Mouse (Mus musculus) CH12.LX (cell line): ENCODE measurements around the gene Catip.

Experiments
- CTCF ChIP-seq, 2 experiments: IDR thresholded peaks in 1 of 2; conservative IDR thresholded peaks in 1 of 2; 2 replicates each; pipeline ENCODE4 v1.5.1; 2011 to 2012; ENCODE audit warnings: low read depth in 2 of 2, low read length in 2 of 2, improper control_type of control experiment in 1 of 2, inconsistent platforms in 1 of 2, mild to moderate bottlenecking in 1 of 2, moderate library complexity in 1 of 2
- GABPA ChIP-seq: IDR thresholded peaks from 2 replicates; pipeline ENCODE4 v1.6.1; 2012; ENCODE audit warnings: low read depth, low read length, improper control_type of control experiment, inconsistent platforms; ENCODE audit not compliant: insufficient replicate concordance
- HCFC1 ChIP-seq: IDR thresholded peaks from 2 replicates; pipeline ENCODE4 v1.6.1; 2012; ENCODE audit warnings: low read depth, mild to moderate bottlenecking, inconsistent platforms, low read length, improper control_type of control experiment
- MAX ChIP-seq: IDR thresholded peaks from 2 replicates; pipeline ENCODE4 v1.6.1; 2011; ENCODE audit warnings: low read length, improper control_type of control experiment
- POLR2A ChIP-seq: IDR thresholded peaks from 2 replicates; pipeline ENCODE4 v1.6.1; 2011; ENCODE audit warnings: low read depth, mild to moderate bottlenecking, improper control_type of control experiment, low read length
- TCF12 ChIP-seq: IDR thresholded peaks from 2 replicates; pipeline ENCODE4 v1.6.1; 2014; ENCODE audit warnings: low read depth, mild to moderate bottlenecking, inconsistent platforms, low read length, improper control_type of control experiment
- UBTF ChIP-seq: IDR thresholded peaks from 2 replicates; pipeline ENCODE4 v1.6.1; 2012; ENCODE audit warnings: low read depth, mild to moderate bottlenecking, inconsistent platforms, low read length, improper control_type of control experiment, moderate library complexity
- USF1 ChIP-seq: IDR thresholded peaks from 2 replicates; pipeline ENCODE4 v1.6.1; 2014; ENCODE audit warnings: low read depth, mild to moderate bottlenecking, inconsistent platforms, low read length, improper control_type of control experiment
- ZKSCAN1 ChIP-seq: IDR thresholded peaks from 2 replicates; pipeline ENCODE4 v1.6.1; 2012; ENCODE audit warnings: low read depth, inconsistent platforms, low read length, improper control_type of control experiment, borderline replicate concordance

DNA sequence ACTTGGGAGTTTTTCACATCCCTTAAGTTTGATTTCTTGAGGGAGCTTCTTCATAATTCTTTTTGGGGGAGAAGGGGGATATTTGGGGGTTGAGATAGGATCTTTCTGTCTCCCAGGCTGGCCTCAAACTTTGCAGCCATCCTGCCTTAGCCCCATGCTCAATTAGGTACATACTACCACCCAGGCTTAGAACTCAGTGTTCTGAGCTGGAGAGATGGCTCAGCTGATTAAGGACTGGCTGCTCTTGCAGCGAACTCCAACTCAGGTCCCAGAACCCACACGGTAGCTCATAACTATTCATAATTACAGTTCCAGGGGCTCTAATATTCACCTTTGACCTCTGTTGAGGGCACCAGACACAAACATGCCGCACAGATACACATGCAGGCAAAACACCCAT lies 27.3 kb upstream of the Catip start:
- TF ChIP-seq CTCF (conservative IDR thresholded peaks at IDR 0.05 in 1 of 2, IDR thresholded peaks at IDR 0.05 in 1 of 2; ENCODE audit: low read depth in 2 of 2, low read length in 2 of 2) (no peak), USF1 (no peak), UBTF (no peak), MAX (no peak), ZKSCAN1 (no peak), TCF12 (no peak), GABPA (no peak), HCFC1 (no peak), POLR2A (no peak)
